Mouse (Mus musculus) hindbrain, embryonic 16.5 days (tissue): ENCODE results near the gene Lrtm2. TPM values are rescaled to one million over a fixed set of nuclear protein-coding genes. Genes with fewer than 3 reads are reported as not detected.

Experiments used
- ATAC-seq: fragments of 200-750 bp; cut with Nextera tagmentation; 2 replicates; pipeline ENCODE4 v1.8.0; 2017; ENCODE audit warnings: moderate TSS enrichment, moderate library complexity
- H3K27ac ChIP-seq: fragments of 300-500 bp; sonication (generic); 2 replicates; pipeline ENCODE4 v1.5.1; 2014; ENCODE audit warnings: low read depth, mild to moderate bottlenecking, control low read depth, low read length, moderate library complexity
- H3K27me3 ChIP-seq: fragments of 300-500 bp; sonication (generic); replicated peaks from 2 replicates; pipeline ENCODE4 v1.6.1; 2014; ENCODE audit warnings: low read length; ENCODE audit not compliant: control insufficient read depth, insufficient read depth
- H3K36me3 ChIP-seq: fragments of 300-500 bp; sonication (generic); 2 replicates; pipeline ENCODE4 v1.6.1; 2014; ENCODE audit warnings: mild to moderate bottlenecking, low read length, moderate library complexity, mixed read lengths; ENCODE audit not compliant: control insufficient read depth, insufficient read depth
- H3K4me1 ChIP-seq: fragments of 300-500 bp; sonication (generic); 2 replicates; pipeline ENCODE4 v1.6.1; 2014; ENCODE audit warnings: low read depth, low read length; ENCODE audit not compliant: control insufficient read depth, insufficient read depth
- H3K4me2 ChIP-seq: fragments of 300-500 bp; sonication (generic); 2 replicates; pipeline ENCODE4 v1.6.1; 2014; ENCODE audit warnings: mild to moderate bottlenecking, low read length, control low read depth, moderate library complexity
- H3K4me3 ChIP-seq: fragments of 300-500 bp; sonication (generic); 2 replicates; pipeline ENCODE4 v1.5.1; 2014; ENCODE audit warnings: mild to moderate bottlenecking, low read length, control low read depth, moderate library complexity
- H3K9ac ChIP-seq: fragments of 300-500 bp; sonication (generic); 2 replicates; pipeline ENCODE4 v1.6.1; 2014; ENCODE audit warnings: low read depth, mild to moderate bottlenecking, control low read depth, low read length, moderate library complexity
- H3K9me3 ChIP-seq: fragments of 300-500 bp; sonication (generic); 2 replicates; pipeline ENCODE4 v1.6.1; 2014; ENCODE audit warnings: mild to moderate bottlenecking, low read length, moderate library complexity; ENCODE audit not compliant: control insufficient read depth
- WGBS: fragments of 180-500 bp; shearing (Covaris S2); extraction: QIAGEN DNeasy Blood & Tissue Kit; methylation state at CpG from one replicate; pipeline ENCODE4 v1.1.7; 2014; 5-methylcytosine and 5-hydroxymethylcytosine counted together
- polyA plus RNA-seq: library from polyadenylated mRNA; unstranded; fragments of >200 nt; fragmentation: Nextera tagmentation; extraction: Ambion mirVana; gene quantifications from 2 replicates; pipeline ENCODE4 v1.2.1, GENCODE M21; 2015

Gene Lrtm2
- polyA plus RNA-seq, 1 experiment from 2014 or later, result 17.7 TPM

DNA sequence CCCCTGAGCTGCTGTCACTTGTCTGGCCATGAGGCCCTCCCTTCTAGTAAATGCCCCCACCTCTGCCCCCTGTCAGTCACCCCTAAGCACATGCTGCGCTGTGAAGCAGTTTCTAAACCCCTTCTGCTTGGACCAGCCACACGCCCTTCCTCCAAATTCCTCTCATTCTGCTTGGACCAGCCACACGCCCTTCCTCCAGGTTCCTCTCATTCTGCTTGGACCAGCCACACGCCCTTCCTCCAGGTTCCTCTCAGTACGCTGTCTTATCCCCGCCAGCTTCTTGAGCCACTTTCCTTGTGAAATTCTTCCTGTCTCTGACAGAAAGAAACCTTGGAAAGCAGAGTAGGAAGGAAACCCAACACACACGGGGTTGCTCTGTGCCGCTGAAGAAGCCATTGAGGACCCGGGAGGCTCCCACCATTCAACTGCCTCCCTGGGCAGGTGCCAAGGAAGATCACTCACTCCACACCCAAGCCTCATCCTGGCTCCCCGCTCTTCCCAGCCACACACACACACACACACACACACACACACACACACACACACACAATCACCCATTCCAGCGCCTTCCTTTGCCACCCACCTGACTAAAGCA, 1.9 kb downstream of the Lrtm2 start:
- peaks cover 48% of the 10 kb centered on the region for H3K4me1 ChIP-seq
- WGBS, result 10% methylated on average over 11 of the region's 11 CpGs
- peak; percentile 34; the same call in 1 of the 2 replicates for ATAC-seq

DNA sequence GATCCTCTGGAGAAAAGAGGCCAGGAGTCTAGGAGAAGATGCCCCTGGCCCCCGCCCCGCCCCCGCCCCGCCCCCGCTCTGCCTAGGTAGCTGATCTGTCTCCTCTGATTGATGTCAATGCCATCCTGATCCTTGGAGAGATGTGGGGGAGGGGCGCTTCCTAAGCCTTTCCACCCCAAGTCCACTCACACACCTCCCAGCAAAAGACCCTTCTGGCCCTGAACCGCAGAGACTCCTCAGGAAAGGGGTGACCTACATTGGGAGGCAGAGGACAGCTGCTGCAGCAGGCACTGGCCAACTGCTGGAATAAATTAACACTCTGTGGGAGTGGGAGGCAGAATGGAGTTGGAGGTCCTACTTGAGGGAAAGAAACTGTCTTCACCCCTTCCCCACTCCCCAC, 4.0 kb downstream of the Lrtm2 start:
- Histone ChIP-seq H3K36me3 (no peaks in the 10 kb centered on the region), H3K4me1 (peaks cover 46% of the 10 kb centered on the region), H3K9me3 (no peaks in the 10 kb centered on the region), H3K9ac (no peak overlapping the region; the same call in 1 of the 2 replicates), H3K27ac (no peak overlapping the region), H3K4me3 (no peak overlapping the region), H3K27me3 (no peaks in the 10 kb centered on the region; the same call in 1 of the 2 replicates), H3K4me2 (no peak overlapping the region)
- no peak for ATAC-seq
- 39% methylated on average over 7 of the region's 7 CpGs for WGBS

More for the DNA sequence above, 1.9 kb downstream of the Lrtm2 start:
- no peaks in the 10 kb centered on the region for H3K9me3 ChIP-seq
- H3K27ac ChIP-seq, result peak overlapping the region; percentile 87
- H3K4me3 ChIP-seq, result peak overlapping the region; percentile 58
- H3K27me3 ChIP-seq, result no peaks in the 10 kb centered on the region
- peak overlapping the region; percentile 76 for H3K9ac ChIP-seq
- H3K4me2 ChIP-seq, result peak overlapping the region; percentile 63
- no peaks in the 10 kb centered on the region for H3K36me3 ChIP-seq

DNA sequence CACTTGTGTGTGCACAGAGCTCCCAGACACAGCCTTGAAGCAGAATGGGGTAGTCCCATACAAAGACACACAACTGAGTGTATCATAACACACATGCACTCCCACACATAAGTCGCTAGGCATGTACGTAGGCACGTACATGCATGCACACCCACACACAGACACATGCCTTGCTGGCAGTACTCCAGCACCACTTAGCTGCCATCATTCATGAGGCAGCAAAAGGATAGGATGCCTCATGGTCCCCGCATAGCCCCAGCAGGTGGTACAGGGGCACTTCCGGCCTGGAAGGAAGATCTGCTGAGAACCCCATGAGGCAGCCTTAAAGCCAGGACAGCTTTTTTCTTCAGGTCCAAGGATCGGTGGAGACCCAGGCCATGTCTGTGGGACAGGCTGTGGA, 4.6 kb downstream of the Lrtm2 start:
- no peaks in the 10 kb centered on the region for H3K36me3 ChIP-seq
- H3K4me1 ChIP-seq, result peaks cover 41% of the 10 kb centered on the region
- no peak overlapping the region for H3K4me2 ChIP-seq
- no peak overlapping the region for H3K4me3 ChIP-seq
- ATAC-seq, result no peak
- H3K9me3 ChIP-seq, result no peaks in the 10 kb centered on the region
- 70% methylated on average over 6 of the region's 6 CpGs for WGBS
- peak overlapping the region; percentile 22; the same call in 1 of the 2 replicates for H3K9ac ChIP-seq
- no peak overlapping the region for H3K27ac ChIP-seq
- H3K27me3 ChIP-seq, result no peaks in the 10 kb centered on the region; the same call in 1 of the 2 replicates

DNA sequence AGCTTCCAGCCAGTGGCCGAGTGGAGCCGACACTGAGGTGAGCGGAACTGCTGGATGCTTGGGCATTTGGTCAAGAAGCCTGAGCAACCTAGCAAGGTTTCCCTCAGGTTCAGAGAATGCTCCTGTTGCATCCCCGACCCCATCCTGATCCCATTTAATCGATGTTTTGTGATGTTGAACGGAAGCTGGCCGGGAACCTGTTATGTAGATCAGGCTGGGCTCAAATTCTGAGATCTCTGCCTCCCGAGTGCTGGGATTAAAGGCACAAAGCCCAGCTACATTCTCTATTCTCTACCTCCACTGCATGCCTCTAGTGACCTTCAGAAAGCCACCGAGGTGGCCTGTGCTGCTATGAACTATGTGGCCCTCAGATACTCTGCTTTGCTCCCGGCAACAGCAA, 5.8 kb downstream of the Lrtm2 start:
- Histone ChIP-seq H3K27me3 (no peaks in the 10 kb centered on the region; the same call in 1 of the 2 replicates), H3K9ac (no peak overlapping the region), H3K4me3 (no peak overlapping the region), H3K27ac (no peak overlapping the region), H3K9me3 (no peaks in the 10 kb centered on the region), H3K36me3 (no peaks in the 10 kb centered on the region), H3K4me1 (peaks cover 35% of the 10 kb centered on the region), H3K4me2 (no peak overlapping the region)
- WGBS, result 49% methylated on average over 10 of the region's 10 CpGs
- ATAC-seq, result no peak

DNA sequence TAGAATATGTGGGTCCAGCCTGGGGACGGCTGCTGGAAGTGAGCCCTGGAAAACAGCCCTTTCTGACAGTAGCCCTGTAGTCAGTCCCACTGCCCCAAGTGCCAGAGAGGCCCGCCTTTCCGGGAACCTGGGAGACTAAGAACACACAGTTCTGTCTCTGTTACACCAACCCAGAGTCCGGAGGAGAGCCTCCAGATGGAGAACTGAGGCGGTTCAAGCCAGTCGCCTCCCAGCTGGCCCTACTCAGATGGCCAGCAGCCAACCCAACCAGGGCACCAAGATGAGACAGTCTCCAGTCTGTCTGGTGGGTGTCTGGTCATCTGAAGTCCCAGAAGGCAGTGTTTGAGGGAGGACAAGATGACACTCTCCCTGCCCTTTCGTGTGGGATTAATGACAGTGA, 8.8 kb downstream of the Lrtm2 start:
- no peaks in the 10 kb centered on the region; the same call in 1 of the 2 replicates for H3K27me3 ChIP-seq
- 69% methylated on average over 7 of the region's 7 CpGs for WGBS
- no peak overlapping the region for H3K4me2 ChIP-seq
- H3K9me3 ChIP-seq, result no peaks in the 10 kb centered on the region
- H3K4me3 ChIP-seq, result no peak overlapping the region
- ATAC-seq, result peak; percentile 50; the same call in 1 of the 2 replicates
- no peak overlapping the region for H3K27ac ChIP-seq
- no peak overlapping the region for H3K9ac ChIP-seq
- H3K36me3 ChIP-seq, result 0 out of 2 replicates have a peak, but pooled peaks cover 2% of the 10 kb centered on the region
- peaks cover 10% of the 10 kb centered on the region; the same call in 1 of the 2 replicates for H3K4me1 ChIP-seq

DNA sequence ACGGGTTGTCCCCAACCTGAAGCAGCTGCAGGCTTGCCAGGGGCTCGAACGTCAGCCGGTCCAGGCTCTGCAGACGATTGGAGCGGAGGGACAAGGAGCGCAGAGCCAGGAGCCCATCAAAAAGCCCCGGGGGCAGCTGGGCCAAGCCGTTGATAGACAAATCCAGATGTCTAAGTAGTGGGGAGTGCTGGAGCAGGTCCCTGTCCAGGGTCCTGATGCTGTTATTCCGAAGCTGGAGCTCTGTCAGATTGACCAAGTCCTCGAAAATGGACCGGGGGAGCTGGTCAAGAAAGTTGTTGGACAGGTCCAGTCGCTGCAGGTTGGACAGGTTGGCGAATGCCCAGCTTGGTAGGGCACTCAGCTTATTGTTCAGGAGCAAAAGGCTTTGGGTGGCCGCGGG, 10.1 kb downstream of the Lrtm2 start:
- Histone ChIP-seq H3K9ac (no peak overlapping the region), H3K36me3 (0 out of 2 replicates have a peak, but pooled peaks cover 3% of the 10 kb centered on the region), H3K27me3 (no peaks in the 10 kb centered on the region; the same call in 1 of the 2 replicates), H3K27ac (no peak overlapping the region), H3K4me1 (no peaks in the 10 kb centered on the region), H3K4me3 (no peak overlapping the region), H3K9me3 (no peaks in the 10 kb centered on the region), H3K4me2 (no peak overlapping the region)
- ATAC-seq, result no peak
- 49% methylated on average over 16 of the region's 16 CpGs for WGBS

DNA sequence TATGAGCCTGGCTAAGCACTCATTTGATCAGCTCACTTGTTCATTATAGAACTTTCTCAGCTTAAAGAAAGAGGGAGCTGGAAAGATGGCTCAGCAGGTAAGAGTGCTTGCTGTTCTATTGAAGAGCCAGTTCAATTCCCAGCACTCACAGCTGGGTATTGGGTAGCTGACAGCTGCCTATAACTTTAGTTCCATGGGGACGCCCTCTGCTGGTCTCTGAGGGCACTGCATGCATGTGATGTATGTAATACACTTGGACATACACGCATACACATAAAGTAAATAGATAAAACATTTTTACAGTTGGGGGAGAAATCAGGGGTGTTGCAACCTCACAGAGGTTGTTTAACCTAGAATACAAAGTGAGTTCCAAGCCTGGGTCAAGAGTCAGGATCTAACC, 11.2 kb downstream of the Lrtm2 start:
- no peak overlapping the region for H3K9ac ChIP-seq
- ATAC-seq, result no peak
- H3K4me1 ChIP-seq, result peaks cover 8% of the 10 kb centered on the region
- H3K27me3 ChIP-seq, result no peaks in the 10 kb centered on the region; the same call in 1 of the 2 replicates
- 78% methylated on average over 2 of the region's 2 CpGs for WGBS
- H3K36me3 ChIP-seq, result 0 out of 2 replicates have a peak, but pooled peaks cover 3% of the 10 kb centered on the region
- H3K9me3 ChIP-seq, result no peaks in the 10 kb centered on the region
- H3K4me3 ChIP-seq, result no peak overlapping the region
- H3K27ac ChIP-seq, result no peak overlapping the region
- no peak overlapping the region for H3K4me2 ChIP-seq

DNA sequence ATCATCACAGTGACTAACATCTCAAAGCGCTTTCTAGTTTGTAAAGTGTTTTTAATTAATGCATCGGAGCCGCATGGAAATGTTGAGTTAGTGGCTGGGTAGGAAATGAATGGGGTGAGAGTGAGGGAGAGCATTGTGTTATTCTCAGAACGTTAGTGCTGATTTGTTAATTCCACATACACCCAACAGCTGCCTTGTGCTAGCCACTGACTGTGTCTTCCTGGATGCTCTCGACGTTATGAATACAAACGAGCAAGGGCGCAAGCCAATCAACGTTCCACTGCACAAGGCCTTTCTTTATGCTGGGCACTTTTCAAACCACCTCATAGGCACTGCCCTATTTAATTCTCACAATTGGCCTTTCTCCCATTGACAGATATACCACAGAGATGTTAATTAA, 11.8 kb downstream of the Lrtm2 start:
- peak; percentile 84 for ATAC-seq
- 30% methylated on average over 9 of the region's 9 CpGs for WGBS
- Histone ChIP-seq H3K4me1 (peaks cover 15% of the 10 kb centered on the region), H3K27me3 (no peaks in the 10 kb centered on the region; the same call in 1 of the 2 replicates), H3K4me2 (no peak overlapping the region), H3K9me3 (no peaks in the 10 kb centered on the region), H3K27ac (no peak overlapping the region), H3K36me3 (0 out of 2 replicates have a peak, but pooled peaks cover 3% of the 10 kb centered on the region), H3K9ac (no peak overlapping the region), H3K4me3 (no peak overlapping the region)

DNA sequence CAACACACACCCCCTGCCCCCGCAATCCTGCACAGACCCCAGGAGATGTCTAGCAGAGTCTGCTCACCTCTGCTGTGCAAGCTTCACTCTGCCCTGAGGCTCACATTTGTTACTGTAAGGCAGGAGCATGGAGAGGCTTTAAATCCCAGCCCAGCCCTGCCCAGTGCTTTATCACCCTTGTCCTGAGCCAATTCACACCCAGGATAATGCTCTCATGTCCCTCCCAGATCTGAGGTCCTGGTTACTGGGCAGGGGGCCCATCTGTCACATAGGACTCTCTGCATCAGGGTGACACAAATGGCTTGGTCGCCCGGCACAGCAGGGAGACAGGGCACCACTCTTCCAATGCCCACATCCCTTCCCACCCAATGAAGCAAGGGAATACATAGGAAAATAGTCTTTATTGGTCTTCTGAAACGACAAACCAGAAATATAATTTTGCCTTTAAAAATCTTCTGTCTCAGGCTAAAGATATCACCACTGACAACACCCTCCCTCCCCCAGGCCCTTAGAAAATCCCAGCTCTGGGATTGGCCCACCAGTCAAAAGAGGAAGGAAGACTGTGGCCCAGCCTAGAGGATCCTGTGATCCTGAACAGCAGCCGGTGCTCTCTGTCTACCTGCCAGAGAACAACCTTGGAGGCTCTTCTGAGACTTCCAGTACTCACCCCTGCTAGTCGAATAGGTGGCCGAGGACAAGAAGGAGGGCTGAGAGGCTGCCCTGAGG, 15.7 kb downstream of the Lrtm2 start:
- Histone ChIP-seq H3K4me1 (peaks cover 22% of the 10 kb centered on the region), H3K4me3 (no peak overlapping the region), H3K27me3 (no peaks in the 10 kb centered on the region), H3K9ac (peak overlapping the region; percentile 4; the same call in 1 of the 2 replicates), H3K4me2 (no peak overlapping the region), H3K27ac (no peak overlapping the region), H3K36me3 (0 out of 2 replicates have a peak, but pooled peaks cover 3% of the 10 kb centered on the region), H3K9me3 (no peaks in the 10 kb centered on the region)
- WGBS, result 54% methylated on average over 7 of the region's 7 CpGs
- ATAC-seq, result no peak
